Mouse (Mus musculus) c-Kit-positive CD71-positive TER-119-negative erythroid progenitor cells, embryonic 14.5 days (primary cell): ENCODE measurements around the gene Olfr91.
"Not testable (repeated sequence)": the region's sequence is repeated elsewhere in the genome, so short reads cannot be mapped to it uniquely, and the experiment has no call there.

Source experiments
- DNase-seq: peaks from one replicate; pipeline ENCODE4 v3.0.0-alpha.2; 2013; ENCODE audit warnings: low read depth

Gene Olfr91

DNA sequence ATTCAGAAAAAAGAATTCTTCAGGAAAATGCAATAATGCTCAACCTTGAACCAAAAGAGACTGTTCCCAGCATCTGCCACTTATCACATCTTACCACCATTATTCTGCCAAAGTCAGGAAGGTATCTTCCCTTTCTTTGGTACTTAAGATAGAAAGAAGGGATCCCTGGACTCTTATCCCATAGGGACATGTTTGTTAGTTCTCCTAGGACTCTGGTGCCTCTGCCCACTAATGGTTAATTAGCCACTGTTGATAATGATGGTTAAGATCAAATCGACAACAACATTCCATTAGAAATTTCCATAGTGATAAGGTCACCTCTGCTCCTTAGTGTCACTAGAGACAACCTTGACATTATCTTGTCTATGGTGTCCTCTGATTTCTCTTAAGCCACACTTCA, at the start of gene Olfr91:
Gene Olfr91, minus strand, starts transcription at position 101 of the 400 bp plus-strand sequence.
- DNase-seq = no peak

DNA sequence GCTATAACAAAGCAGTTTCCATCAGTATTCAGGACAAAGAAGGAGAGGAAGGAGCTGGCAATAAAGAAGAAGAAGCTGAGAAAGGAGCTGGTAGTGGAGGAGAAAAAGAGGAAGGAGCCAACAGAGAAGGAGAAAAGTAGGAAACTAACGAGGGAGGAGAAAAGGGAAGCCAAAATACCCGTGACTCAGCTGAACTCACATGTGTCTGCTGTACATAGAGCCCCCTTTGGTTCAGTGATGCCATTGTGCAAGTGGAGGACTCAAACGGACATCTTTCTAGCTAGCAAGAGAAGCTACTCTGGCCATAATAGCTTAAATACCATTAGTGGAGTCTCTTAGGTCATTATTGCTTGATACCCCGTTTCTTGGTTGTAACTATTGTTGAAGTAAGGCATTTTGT, 33.3 kb upstream of the Olfr91 start:
- DNase-seq = not testable (repeated sequence)

DNA sequence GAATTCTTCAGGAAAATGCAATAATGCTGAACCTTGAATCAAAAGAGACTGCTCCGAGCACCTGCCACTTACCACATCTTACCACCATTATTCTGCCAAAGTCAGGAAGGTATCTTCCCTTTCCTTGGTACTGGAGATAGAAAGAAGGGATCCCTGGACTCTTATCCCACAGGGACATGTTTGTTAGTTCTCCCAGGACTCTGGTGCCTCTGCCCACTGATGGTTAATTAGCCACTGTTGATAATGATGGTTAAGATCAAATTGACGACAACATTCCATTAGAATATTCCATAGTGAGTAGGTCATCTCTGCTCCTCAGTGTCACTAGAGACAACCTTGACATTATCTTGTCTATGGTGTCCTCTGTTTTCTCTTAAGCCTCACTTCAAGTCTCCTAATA, 21.9 kb upstream of the Olfr91 start, which contains the start of gene Olfr92:
Gene Olfr92, minus strand, starts transcription at position 101 of the 400 bp plus-strand sequence.
- no peak for DNase-seq

DNA sequence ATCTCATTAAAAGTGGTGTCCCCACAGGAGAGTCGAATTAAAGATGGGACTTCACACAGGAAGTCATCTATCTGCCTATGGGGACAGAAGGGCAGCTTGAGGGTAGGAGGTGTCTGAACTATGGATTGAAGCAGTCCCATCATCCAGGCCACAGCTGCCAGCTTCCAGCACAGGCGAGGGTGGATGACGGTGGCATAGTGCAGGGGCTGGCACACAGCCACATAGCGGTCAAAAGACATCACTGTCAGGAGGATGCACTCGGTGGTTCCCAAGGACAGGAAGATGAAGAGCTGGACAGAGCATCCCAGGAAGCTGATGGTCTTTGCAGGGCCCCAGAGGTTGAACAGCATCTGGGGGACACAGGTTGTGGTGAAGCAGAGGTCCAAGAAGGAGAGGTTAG, 4.8 kb downstream of the Olfr91 start:
- DNase-seq = no peak

DNA sequence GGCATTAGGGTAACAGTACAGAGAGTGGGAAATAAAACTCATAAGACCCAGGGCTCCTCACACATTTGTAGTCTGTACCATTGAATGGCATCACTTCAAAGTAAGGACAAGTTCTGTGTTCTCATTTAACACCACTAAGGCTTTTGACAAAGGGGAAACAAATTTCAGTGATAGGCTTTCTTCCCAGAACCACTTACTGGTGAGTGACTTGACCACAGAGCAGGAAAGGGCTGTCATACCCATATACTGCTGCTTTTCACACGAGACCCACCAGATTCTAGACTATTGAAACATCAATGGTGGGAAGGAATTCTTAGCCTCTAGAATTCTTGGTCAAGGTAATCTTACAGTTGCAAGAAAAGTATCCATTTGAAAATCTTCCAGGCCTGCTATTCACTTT, 5.9 kb downstream of the Olfr91 start:
- DNase-seq = no peak

DNA sequence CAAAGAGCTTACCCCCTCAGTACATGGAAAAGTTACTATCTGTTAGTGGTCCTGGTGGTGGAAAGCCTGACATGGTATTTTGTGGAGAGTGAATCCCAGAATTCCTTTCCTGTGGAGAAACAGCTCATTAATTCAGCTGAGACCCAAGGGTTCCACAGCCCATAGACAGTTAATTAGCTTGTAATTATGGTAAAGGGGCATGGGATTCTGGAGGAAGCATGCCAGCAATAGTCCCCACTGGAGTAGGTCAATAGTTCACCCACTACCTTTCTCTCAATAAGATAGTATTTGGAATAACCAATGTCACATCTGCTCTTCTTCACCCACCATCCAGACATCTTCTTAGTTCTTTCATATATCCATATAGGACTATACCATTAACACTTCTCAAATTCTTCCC, 9.7 kb downstream of the Olfr91 start, which contains the start of gene Olfr90:
Gene Olfr90, minus strand, starts transcription at position 101 of the 400 bp plus-strand sequence.
- no peak for DNase-seq

DNA sequence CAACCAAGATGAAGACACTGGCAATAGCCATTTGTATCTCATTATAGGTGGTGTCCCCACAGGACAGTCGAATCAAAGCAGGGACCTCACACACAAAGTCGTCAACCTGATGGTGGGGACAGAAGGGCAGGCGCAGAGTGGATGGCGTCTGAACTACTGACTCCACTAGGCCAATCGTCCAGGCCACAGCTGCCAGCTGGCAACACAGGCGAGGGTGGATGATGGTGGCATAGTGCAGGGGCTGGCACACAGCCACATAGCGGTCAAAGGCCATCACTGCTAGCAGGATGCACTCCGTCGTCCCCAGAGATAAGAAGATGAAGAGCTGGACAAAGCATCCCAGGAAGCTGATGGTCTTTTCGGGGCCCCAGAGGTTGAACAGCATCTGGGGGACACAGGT, 12.5 kb downstream of the Olfr91 start:
- no peak for DNase-seq

DNA sequence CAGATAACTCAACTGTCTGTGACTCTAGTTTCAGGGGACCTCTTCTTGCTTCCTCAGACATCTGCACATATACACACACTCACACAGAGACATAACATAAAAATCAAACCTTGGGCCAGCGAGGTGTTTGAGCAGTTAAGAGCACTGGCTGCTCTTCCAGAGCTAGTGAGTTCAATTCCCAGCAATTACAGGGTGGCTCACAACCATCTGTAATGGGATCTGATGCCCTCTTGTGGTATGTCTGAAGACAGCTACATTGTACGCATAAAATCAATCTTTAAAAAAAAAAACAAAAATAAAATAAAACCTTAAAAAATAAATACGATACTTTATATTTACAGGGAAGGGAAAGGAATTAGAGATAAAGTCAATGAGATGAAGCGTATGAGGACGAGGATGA, 13.4 kb downstream of the Olfr91 start:
- DNase-seq = no peak

DNA sequence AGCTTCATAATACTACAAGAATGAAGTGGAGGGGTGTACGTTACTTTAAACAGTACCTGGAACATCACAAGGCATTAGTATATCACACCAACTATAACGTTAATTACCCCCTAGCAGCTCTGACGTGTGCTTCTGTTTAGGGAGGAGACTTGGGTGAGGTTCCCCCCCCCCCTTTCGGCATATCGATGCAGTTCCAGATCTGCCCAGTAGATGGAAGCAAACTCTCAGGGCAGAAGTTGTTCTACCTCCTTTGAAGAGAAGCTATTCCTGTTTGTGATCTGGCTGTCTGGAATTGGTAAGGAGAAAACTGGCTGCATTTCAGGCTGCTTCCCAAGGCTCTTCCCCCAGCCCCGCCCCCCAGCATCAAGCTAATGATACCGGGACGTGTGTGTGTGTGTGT, 14.8 kb downstream of the Olfr91 start:
- peak; percentile 20 for DNase-seq

DNA sequence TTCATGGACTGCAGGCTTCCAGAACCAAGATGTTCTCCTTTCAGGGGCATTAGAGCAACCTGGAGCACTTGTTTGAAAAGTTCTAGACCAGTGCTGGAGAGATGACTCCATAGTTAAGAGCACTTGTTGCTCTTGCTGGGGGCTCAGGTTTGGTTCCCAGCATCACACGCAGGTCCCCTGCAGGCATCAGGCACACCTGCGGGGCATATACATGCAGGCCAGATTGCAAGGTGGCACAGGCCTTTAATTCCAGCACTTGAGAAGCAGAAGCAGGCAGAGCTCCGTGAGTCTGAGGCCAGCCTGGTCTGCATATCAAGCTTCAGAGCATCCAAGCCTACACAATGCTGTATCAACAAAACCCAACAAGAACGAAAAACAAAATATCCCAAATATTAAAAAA, 16.4 kb downstream of the Olfr91 start:
- no peak for DNase-seq

DNA sequence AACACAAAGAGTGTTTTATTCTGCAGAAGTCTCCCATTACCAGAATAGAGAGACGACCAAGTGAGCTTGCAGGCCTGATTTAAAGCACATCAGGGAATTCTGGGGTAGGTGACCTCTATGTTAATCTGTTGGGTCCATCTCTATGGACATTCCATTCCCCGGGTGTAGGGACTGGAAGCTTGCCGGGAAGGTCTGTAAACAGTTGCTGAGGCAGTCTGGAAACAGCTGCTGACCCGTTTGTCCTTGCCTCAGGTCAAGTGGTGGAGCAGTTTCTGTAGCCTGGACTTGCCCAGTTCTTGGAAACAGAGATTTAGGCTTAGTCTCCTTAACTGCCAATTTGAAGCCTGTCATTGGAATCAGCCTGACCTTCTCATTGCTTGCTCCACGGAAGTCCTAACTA, 18.0 kb downstream of the Olfr91 start:
- DNase-seq = no peak

DNA sequence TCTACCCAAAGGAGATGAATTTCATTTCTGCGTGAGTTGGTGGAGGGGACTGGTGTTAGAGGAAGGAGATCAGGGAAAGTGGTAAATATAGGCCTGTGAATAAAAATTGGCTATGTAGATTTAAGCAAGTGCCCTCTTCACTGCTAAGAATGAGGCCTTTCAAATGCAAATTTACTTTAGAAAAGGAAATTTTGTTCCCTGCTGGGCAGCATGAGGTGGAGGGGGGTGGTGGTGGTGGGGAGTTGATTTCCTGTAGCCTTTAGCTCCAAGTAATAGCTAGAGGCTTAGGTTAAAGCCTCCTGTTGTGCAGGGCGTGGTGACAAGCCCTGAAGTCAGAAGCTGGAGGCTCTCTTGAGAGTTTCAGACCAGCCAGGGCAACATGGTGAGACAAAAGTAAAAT, 19.1 kb downstream of the Olfr91 start:
- DNase-seq = no peak

DNA sequence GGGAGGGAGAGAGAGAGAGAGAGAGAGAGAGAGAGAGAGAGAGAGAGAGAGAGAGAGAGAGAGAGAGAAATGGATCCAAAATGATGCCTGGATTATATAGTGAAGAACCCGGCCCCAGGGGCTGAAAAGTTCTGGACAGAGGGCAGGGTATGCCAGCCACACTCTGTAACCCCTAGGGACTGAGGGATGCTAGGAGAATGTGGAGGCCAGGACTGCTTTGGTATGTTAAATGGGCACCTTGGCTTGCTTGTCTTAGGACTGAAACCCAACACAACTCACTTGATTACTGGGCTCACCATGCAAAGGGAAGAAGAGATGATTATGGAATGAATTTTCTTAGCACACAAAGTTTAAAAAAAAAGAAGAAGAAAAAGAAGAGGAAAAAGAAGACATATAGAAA, 19.9 kb downstream of the Olfr91 start:
- DNase-seq = no peak

DNA sequence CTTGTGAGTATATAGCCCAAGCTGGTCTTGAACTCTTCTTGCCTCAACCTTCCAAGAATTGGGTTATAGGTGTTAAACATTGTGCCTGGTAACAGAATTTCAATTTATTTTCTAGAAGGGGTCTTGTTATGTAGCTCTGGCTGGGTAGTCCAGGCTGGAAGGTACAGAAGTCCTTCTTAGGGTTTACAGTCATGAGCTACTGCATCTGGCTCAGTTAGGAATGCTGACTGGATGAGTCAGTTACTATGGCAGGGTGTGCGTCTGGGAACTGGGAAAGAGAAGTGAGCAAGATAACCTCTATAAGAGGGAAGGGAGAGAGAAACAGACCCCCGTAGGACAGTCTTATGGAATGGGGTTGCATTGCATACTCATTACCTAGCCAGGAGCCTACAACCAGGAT, 22.3 kb downstream of the Olfr91 start:
- no peak for DNase-seq

DNA sequence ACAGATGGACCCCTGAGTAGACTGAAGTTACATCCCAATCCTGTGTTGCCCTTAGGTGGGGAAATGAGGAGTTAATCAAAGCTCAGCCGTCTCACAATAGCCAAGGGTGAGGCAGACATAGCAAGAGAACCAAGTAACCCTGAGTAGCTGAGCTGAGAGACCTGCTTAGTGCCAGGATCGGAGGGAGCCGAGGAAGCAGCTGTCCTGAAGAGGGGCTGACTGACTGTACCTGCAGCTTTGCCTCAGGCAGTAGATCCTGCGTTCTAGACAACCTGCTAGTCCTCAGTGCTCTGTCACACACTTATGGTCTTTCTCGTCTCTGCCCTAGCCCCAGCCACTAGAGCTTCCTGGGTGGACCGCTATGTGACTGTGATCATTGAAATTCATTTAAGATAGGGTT, 22.9 kb downstream of the Olfr91 start:
- no peak for DNase-seq

DNA sequence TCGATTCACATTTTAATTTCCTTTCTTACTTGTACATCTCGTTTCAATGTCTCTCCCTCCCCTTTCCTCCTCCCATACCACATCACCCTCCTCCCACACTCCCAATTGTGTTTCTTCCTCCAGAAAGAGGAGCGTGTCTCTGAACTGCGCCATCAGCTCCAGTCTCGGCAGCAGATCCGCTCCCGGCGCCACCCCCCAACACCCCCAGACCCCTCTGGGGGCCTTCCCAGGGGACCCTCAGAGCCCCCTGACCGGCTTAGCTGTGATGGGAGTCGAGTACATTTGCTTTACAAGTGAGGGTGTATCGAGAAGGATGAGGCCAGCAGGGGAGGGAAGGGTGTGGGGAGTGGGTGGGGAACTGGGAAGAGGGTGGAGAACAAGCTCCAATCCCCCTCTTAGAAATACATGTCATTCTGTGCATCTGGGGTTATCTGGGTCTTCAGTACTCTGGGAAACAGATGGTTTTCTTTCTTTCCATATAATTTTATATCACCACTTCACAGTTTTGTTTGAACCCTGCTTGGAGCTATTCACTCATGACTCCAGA, 25.3 kb downstream of the Olfr91 start:
- DNase-seq = no peak

DNA sequence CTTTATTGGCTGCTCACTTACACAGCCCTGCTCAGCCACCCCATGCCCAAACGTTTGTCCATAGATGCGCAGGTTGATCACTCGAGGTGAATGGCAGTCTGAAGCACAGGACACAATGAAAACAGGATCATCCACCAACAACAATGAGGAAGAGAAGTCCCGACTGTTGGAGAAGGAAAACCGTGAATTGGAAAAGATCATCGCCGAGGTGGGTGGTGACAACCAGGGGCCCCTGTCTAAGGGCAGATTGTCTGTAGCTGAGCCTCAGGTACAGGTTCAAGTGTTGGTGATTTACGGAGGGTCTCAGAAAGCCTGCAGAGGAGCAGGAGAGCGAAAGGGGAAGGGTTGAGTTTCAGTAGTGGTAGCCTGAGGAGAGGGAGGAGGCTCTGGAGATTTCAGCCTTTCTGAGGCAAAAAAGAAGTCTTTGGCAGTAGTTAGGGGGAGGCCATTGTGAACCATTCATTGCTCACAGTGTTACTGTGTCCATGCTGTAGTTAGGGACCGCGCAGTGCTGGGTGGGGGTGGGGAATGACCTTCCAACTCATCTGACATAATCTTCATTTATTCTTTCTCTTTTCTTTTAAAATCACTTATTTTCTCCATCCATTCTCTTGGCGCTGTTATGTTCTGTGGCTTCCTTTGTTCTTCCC, 25.9 kb downstream of the Olfr91 start:
- no peak for DNase-seq

DNA sequence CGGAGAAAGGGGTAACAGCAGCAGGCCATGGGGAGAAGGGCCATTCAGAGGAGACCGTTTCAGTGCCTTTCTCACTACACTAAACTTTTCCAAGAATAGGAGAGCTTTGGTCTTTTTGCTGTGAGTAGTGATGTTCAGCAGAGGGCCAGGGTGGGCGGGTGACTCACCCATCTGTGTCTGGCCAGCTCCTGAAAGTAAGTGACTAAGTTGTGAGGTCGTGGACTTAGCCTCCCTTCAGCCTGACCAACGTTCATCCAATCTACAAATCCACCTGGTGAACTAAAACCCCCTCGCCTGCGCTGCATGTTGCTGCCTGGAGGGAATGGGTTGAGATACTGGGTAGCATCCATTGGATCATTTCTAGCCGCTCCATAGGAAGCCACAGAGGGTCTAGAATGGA, 28.0 kb downstream of the Olfr91 start:
- DNase-seq = no peak

DNA sequence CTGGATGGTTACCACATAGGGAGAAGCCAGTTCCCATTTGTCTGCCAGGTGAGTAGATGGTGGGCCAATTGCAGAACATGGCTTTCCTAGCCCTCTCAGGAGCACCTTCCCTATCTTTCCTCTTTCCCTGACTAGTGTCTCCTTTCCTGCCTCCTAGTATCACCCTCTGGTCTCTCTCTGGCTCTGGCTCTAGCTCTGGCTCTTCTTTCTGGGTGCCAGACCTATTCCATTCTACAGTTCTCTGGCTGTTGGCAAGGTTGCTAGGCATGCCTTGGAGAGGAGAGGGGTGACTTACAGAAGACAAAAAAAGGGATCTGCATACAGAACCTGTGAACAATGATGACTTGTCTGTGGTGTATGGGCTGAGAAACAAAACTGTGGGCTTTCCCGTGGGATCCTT, 30.2 kb downstream of the Olfr91 start:
- no peak for DNase-seq

DNA sequence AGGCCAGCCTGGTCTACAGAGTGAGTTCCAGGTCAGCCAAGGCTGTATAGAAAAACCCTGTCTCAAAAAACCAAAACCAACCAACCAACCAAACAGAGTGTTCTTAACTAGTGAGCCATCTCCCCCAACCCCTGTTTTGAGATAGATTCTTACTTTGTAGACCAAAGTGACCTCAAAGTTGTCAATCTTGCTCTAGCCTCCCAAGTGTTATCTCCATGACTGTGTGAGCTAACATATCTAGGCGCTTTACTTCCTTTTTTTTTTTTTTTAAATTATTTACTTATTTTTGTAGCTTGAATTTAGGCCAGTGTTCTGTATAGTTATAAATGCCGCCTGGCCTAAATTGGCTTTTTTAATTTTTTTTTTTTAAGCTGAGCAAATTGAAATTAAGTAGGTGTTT, 32.1 kb downstream of the Olfr91 start:
- no peak for DNase-seq

DNA sequence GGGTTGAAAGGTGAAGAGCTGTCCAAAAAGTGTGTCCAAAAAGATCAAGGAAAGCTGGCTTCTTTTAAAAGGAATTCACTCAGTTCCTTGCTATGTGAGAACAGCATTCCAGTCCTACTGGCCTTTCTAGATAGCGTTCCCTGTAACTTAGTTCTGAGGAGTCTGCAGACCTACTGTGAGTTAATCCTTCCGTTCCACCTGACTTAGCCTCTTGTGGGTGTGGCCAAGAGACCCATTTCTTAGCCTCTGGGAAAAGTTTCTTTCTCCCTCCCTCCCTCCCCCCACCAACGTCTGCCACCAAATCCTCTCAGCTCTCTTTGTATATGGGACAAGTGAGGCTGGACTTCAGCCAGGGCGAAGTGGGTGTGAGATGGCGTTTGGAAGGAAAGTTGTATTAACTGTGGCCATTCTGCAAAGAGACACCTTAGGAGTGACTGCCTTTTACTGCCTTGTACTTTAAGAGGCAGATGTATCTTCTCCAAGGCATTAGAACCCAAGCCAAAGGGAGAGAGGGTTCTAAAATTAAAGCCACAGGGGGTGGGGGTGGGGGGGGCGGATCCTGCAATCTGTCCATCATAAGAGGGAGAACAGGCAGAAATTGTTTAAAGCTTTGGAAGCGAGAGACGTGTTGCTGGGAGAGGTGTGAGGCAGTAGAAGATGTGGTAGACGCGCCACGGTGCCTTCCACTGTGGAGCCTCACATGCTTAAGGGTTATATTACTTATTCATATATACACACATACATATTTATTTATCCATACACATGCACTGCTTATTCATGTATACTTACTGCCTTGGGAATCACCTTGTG, 34.2 kb downstream of the Olfr91 start:
- no peak for DNase-seq

DNA sequence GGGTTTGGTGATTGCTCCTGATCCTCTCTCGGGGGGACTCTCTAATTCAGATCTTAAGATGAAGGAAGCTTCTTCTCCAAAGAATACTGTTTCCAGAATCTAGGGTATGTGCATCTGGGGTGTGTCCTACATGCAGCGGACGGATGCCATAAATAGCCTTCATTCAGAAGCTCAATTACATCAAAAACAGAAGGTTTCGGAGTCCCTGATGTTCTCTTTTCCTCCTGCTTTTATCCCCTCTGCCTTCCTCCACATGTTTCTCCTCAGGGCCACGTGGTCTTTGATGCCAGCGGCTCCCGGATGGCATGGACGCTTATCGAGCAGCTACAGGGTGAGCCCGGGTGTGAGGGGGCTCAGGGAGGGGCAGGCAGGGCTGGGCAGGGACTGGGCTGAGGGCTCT, 35.0 kb downstream of the Olfr91 start:
- no peak for DNase-seq

DNA sequence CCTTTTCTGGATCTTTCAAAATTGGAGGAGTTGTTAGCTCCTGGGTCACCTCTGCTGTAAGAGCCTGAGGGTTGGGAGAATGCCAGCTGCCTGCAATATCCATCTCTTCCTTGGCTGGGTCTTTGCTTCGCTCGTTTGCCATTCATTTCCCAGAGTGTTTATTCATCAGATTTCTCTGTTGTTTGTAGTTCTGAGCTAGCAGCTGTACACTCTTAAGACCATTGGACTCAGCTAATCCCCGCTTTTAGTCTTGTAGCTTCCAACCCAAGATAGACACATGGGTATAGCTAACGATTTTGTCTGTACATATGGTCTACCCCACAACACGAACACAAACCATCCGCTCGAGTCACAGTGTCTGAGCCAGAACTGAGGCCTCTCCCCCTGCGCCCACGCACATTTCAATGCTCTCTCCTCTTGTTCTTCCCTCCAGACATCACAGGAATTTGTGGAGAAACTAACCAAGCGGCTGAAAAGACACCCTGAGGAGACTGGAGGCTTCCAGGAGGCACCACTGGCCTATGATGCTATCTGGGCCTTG, 35.9 kb downstream of the Olfr91 start:
- DNase-seq = no peak
